Mouse (Mus musculus): ENCODE measurements around the gene Cnppd1.

Cnppd1 gene

DNA sequence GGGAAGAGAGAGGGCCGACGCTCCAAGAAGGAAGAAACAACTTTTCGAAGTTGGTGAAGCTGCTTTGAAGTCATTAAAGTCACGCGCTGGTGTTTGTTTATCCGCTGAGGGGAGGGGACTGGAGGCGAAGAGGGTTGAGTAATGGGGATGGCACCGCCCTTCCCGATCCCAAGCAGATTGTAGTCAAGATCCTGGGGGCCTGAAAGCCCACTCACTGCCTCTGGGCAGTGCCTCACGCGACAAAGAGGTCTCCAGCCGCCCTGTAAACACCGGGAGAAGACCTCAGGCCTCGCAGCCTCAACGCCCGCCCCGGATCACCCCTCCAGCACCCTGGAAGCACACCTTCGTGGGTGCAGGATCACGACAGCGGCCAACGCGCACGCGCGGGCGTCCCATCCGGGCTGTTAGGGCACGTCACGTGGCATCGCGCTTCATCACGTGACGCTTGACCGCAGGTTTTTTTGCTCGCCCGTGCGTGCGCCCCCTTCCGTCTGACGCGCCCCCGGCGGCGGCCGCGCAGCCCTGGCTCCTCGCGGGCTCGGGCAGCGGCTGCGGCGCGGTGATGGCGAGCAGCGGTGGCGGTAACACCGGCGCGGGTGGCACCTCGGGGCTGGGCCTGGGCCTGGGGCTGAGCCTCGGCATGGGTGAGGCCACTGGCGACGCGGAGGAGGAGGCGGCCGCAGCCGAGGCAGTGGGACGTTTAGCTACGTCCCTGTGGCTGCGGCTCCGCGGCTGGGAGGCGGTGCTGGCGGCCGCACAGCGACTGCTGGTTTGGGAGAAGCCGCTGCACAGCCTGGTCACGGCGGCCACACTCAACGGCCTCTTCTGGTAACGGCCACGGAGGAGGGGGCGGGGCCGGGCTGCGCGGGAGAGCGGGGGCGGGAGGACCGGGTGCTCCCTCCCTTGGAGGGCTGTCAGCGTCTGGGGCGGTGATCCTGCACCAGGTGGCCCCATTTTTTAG is at the start of gene Cnppd1, which contains the start of gene Retreg2:
Cnppd1 (minus strand) TSS at position 411 of the 961 bp plus-strand sequence.
Retreg2 (plus strand) TSS at position 478 of the 961 bp plus-strand sequence.
- peak; percentile 96 to 98 for DNase-seq (ENCODE audit: low spot score in 2 of 2)

DNA sequence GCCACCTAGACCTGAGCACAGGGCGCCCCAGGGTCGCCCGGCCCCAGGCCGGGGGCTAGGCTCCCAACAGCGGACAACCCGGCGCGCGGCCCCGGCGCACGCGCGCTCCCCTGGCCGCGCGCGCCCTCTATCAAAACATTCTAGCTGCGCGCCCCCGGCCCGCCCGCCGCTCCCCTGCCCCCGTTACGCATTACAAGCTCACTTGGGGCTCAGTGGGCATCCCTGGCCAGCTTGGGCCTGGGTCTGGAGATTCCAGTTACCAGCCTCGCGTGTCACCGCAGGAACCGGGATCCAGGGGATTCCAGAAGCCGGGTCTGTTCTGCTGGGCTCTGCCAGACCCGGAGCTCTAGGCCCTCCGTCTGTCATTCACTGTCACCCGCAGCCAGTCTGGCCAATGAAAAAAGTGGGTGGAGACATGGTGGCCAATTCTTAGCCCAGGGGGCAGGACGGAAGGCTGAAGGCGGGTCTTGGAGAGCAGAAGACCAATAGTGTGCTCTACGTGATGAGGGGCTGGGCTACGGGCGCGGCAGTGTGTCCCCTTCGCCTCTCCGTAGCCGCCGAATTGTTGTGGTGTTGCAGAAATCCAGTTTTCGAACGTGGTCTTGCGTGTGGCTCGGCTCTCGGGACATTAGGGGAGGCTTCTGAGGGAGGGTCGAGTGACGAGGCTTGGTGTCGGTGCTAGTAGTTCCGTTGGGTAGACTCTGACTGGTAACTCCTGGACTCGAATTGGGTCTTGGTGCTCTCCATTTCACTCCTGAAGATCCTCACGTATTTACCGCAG is 49.3 kb upstream of the Cnppd1 start, which contains the start of the genes Ankzf1 and Atg9a:
Ankzf1 (plus strand) TSS at position 530 of the 781 bp plus-strand sequence.
Atg9a (minus strand) TSS at position 575 of the 781 bp plus-strand sequence.
- DNase-seq (ENCODE audit: low spot score in 2 of 2), result peak; percentile 88 to 95

DNA sequence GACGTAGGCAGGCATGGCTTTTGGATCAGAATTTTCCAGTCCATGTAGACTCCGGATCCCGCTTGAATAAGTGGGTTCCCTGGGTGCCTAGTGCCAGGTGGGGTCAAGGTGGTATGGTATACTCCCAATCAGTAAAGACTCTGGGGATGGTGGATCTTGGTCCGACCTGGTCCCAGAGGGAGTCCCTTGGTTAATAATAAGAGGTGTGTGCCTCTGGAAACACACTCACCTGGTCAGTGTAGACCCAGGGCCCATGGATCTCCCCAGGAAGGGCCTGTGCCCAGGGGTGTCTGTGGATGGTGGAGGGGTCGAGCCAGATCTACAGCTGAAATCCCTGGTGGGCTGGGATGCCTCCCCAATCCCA is 48.7 kb upstream of the Cnppd1 start:
- no peak for DNase-seq (ENCODE audit: low spot score in 2 of 2)

DNA sequence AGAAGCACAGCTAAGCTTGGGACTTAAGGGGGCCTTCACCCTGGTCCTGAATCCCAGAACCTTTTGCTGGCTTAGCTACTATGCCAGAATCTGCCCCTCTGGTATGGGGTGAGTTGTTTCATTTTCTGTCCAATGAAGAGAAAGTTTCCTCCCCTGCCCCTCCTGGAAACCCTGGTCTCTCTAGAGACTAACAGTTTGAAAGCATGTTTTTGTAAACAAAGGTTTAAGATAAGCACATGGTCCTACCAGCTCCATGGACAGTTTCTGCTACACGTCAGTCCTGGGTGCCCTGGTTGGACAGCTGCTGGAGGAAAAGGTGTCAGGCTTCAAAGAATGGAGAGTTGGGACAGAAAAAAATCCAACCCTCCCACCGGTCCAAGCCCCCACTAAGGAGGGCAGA is 48.1 kb upstream of the Cnppd1 start:
- DNase-seq (ENCODE audit: low spot score in 2 of 2), result no peak

GRCm38 (mm10) chr1:75187914-75188483 is 45.5 kb upstream of the Cnppd1 start:
- no peak for DNase-seq (ENCODE audit: low spot score in 2 of 2)

DNA sequence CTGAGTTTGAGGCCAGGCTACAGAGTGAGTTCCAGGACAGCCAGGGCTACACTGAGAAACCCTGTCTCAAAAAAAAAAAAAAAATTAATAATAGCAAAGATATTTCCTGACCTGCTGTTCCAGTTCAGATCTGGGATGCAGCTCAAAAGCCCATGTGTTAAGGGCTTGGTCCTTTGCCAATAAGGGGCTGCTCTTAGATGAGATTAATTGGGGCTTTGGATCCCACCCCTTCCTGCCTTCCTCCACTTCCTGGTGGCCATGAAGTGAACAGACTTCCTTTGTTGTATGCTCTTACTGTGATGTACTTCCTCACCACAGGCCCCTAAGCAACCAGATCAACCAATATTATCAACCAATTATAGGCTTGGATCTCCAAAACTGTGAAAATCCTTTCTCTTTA is 44.6 kb upstream of the Cnppd1 start:
- DNase-seq (ENCODE audit: low spot score in 2 of 2), result no peak

- DNase-seq (ENCODE audit: low spot score in 2 of 2), result no peak
Observed at GRCm38 (mm10) chr1:75185495-75185894, 43.0 kb upstream of the Cnppd1 start.

- DNase-seq (ENCODE audit: low spot score in 2 of 2), result no peak
Observed at GRCm38 (mm10) chr1:75182160-75182559, 39.6 kb upstream of the Cnppd1 start.

DNA sequence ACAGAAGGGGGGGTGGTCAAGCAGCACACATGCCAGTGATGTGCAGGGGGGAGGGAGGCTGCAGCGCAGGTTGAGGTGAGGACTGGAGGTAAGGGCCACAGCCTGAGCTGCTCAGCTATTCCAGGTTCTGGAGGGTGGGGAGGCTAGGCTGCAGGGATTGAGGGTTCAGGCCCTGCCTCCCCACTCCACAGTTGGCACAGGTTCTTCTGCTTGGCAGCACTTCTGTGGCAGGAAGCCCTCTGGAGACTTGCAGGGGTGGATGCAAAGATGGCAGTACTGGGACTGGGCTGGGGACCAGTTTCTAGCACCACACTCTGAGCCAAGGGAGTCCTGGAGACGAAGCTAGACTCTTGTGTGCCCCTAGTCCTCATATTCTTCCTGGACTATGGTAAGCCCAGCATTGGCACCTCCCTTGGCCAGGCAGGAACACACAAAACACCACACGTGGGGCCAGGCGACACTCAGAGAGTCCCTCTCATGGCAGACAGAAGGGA is 38.9 kb upstream of the Cnppd1 start:
- no peak for DNase-seq (ENCODE audit: low spot score in 2 of 2)

GRCm38 (mm10) chr1:75180741-75181140 is 38.2 kb upstream of the Cnppd1 start:
- no peak for DNase-seq (ENCODE audit: low spot score in 2 of 2)

GRCm38 (mm10) chr1:75180105-75180590 is 37.6 kb upstream of the Cnppd1 start, which contains the start of gene Abcb6:
Gene Abcb6, minus strand, starts transcription at chr1:75180392.
- peak; percentile 80 for DNase-seq (ENCODE audit: low spot score in 2 of 2)

DNA sequence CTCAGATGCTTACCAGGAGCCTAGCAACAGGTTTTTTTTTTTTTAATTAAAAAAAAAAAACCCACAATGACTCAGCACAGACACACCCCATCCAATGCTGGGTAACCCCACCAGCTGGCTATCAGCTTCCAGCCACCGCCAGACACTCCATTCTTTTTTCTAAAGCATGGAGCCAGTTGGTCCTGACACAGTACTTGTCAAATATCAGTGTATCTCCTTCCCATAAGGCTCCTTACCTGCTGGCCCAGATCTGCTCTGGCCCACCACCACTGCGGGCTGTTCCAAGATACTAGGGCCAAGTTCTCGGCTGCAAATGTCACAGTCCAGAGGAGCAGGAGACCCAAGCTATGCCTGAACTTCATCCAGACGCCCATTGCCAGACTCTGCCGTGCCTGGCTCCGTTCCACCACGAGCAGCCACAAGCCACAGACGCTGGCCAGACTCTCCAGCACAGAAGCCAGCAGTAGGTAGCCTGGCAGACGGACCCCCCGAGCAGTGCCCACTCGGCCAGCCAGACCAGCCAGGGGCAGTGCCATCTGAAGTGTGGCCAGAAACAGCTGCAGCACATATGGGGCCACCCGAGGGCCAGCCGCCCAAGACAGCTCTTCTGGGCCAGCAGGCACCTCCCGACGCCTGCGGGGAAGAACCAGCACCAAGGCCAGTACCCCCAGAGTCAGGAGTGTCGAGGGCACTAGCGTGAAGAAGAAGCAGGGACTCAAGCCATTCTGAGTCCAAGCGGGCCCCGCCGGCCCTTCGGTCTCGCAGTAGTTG is 37.0 kb upstream of the Cnppd1 start:
- DNase-seq (ENCODE audit: low spot score in 2 of 2), result no peak

GRCm38 (mm10) chr1:75168472-75169464 is 26.3 kb upstream of the Cnppd1 start, which contains the start of gene Zfand2b:
Gene Zfand2b, plus strand, starts transcription at chr1:75168646.
- peak; percentile 97 for DNase-seq (ENCODE audit: low spot score in 2 of 2)

DNA sequence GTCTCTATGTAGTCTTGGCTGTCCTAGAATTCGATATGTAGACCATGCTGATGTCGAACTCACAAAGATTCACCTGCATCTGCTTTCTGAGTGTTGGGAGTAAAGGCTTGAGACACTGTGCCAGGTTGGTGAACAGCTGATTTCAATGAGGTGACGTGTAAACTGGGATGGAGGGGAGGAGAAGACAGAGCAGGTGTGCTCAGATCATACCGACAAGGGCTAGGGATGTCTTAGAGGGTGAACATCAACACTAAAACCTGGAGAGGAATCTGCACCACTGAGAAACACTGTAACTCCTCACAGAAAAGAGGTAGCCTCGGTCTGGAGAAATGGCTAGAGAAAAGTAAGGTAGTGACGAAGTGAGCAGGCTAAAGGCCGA is 25.6 kb upstream of the Cnppd1 start:
- DNase-seq (ENCODE audit: low spot score in 2 of 2), result no peak

GRCm38 (mm10) chr1:75160256-75160617 is 17.7 kb upstream of the Cnppd1 start:
- DNase-seq (ENCODE audit: low spot score in 2 of 2), result no peak

- no peak for DNase-seq (ENCODE audit: low spot score in 2 of 2)
Observed at GRCm38 (mm10) chr1:75159540-75160255, 17.2 kb upstream of the Cnppd1 start.

GRCm38 (mm10) chr1:75158990-75159389 is 16.5 kb upstream of the Cnppd1 start:
- no peak for DNase-seq (ENCODE audit: low spot score in 2 of 2)

- DNase-seq (ENCODE audit: low spot score in 2 of 2), result no peak
Observed at GRCm38 (mm10) chr1:75155837-75156236, 13.3 kb upstream of the Cnppd1 start.

- DNase-seq (ENCODE audit: low spot score in 2 of 2), result no peak
Observed at GRCm38 (mm10) chr1:75148727-75149126, 6.2 kb upstream of the Cnppd1 start.

Measured in thymus, postnatal 10 days (tissue).